Mouse (Mus musculus) embryonic facial prominence, embryonic 14.5 days (tissue): ENCODE results near the gene Bcat1. TPM values are rescaled to one million over a fixed set of nuclear protein-coding genes. Genes with fewer than 3 reads are reported as not detected.

Source experiments
- ATAC-seq: fragments of 200-750 bp; cut with Nextera tagmentation; 2 replicates; pipeline ENCODE4 v1.8.0; 2017; ENCODE audit warnings: low read depth, moderate number of reproducible peaks, moderate TSS enrichment
- DNase-seq: peaks from one replicate; pipeline ENCODE4 v3.0.0-alpha.2; 2015; ENCODE audit warnings: low spot score
- H3K27ac ChIP-seq: fragments of 300-500 bp; sonication (generic); replicated peaks from 2 replicates; pipeline ENCODE4 v1.5.1; 2014; ENCODE audit warnings: low read depth, mild to moderate bottlenecking, low read length, moderate library complexity
- H3K27me3 ChIP-seq: fragments of 300-500 bp; sonication (generic); replicated peaks from 2 replicates; pipeline ENCODE4 v1.6.1; 2014; ENCODE audit warnings: low read length; ENCODE audit not compliant: control insufficient read depth, insufficient read depth
- H3K36me3 ChIP-seq: fragments of 300-500 bp; sonication (generic); 2 replicates; pipeline ENCODE4 v1.6.1; 2014; ENCODE audit warnings: low read length, mixed read lengths; ENCODE audit not compliant: control insufficient read depth, insufficient read depth
- H3K4me1 ChIP-seq: fragments of 300-500 bp; sonication (generic); 2 replicates; pipeline ENCODE4 v1.6.1; 2014; ENCODE audit warnings: antibody characterized with exemption, low read length; ENCODE audit not compliant: control insufficient read depth, insufficient read depth
- H3K4me2 ChIP-seq: fragments of 300-500 bp; sonication (generic); 2 replicates; pipeline ENCODE4 v1.6.1; 2014; ENCODE audit warnings: low read depth, mild to moderate bottlenecking, low read length, moderate library complexity, mixed read lengths
- H3K4me3 ChIP-seq: fragments of 300-500 bp; sonication (generic); 2 replicates; pipeline ENCODE4 v1.5.1; 2014; ENCODE audit warnings: low read depth, mild to moderate bottlenecking, low read length
- H3K9ac ChIP-seq: fragments of 300-500 bp; sonication (generic); 2 replicates; pipeline ENCODE4 v1.6.1; 2014; ENCODE audit warnings: low read depth, mild to moderate bottlenecking, low read length, moderate library complexity, mixed read lengths
- H3K9me3 ChIP-seq: fragments of 300-500 bp; sonication (generic); 2 replicates; pipeline ENCODE4 v1.6.1; 2016; ENCODE audit warnings: low read length; ENCODE audit not compliant: control insufficient read depth
- WGBS: fragments of 180-500 bp; shearing (Covaris S2); extraction: QIAGEN DNeasy Blood & Tissue Kit; methylation state at CpG from one replicate; pipeline ENCODE4 v1.1.7; 2014; 5-methylcytosine and 5-hydroxymethylcytosine counted together
- polyA plus RNA-seq: library from polyadenylated mRNA; unstranded; fragments of >200 nt; fragmentation: Nextera tagmentation; extraction: Ambion mirVana; gene quantifications from 2 replicates; pipeline ENCODE4 v1.2.1, GENCODE M21; 2014

Gene Bcat1
- polyA plus RNA-seq, 1 experiment from 2014 or later, result 34.7 TPM

GRCm38 (mm10) chr6:145037626-145038025 lies 38.4 kb downstream of the Bcat1 start:
- no peak for ATAC-seq
- H3K27me3 ChIP-seq, result no peaks in the 10 kb centered on the region
- no peaks in the 10 kb centered on the region for H3K36me3 ChIP-seq
- H3K27ac ChIP-seq, result no peak overlapping the region
- H3K4me1 ChIP-seq, result no peaks in the 10 kb centered on the region
- no peak overlapping the region for H3K4me2 ChIP-seq
- no peak overlapping the region for H3K9ac ChIP-seq
- no peak overlapping the region for H3K4me3 ChIP-seq
- H3K9me3 ChIP-seq, result no peaks in the 10 kb centered on the region
- no peak for DNase-seq
- 83% methylated on average over 1 of the region's 1 CpGs for WGBS

GRCm38 (mm10) chr6:145035412-145035811 lies 40.6 kb downstream of the Bcat1 start:
- WGBS, result 87% methylated on average over 9 of the region's 9 CpGs
- Histone ChIP-seq H3K4me2 (no peak overlapping the region), H3K36me3 (no peaks in the 10 kb centered on the region; the same call in 1 of the 2 replicates), H3K4me3 (no peak overlapping the region), H3K27me3 (no peaks in the 10 kb centered on the region), H3K4me1 (no peaks in the 10 kb centered on the region), H3K9me3 (no peaks in the 10 kb centered on the region), H3K9ac (no peak overlapping the region), H3K27ac (no peak overlapping the region)
- ATAC-seq (no peak), DNase-seq (no peak)

GRCm38 (mm10) chr6:145030587-145030986 lies 45.4 kb downstream of the Bcat1 start:
- no peaks in the 10 kb centered on the region for H3K27me3 ChIP-seq
- H3K4me3 ChIP-seq, result no peak overlapping the region
- ATAC-seq (no peak), DNase-seq (no peak)
- no peak overlapping the region for H3K27ac ChIP-seq
- H3K4me1 ChIP-seq, result no peaks in the 10 kb centered on the region
- no peak overlapping the region for H3K9ac ChIP-seq
- H3K9me3 ChIP-seq, result no peaks in the 10 kb centered on the region
- no peak overlapping the region for H3K4me2 ChIP-seq
- H3K36me3 ChIP-seq, result no peaks in the 10 kb centered on the region; the same call in 1 of the 2 replicates
- 77% methylated on average over 9 of the region's 9 CpGs for WGBS

- Histone ChIP-seq H3K27ac (no peak overlapping the region), H3K9me3 (0 out of 2 replicates have a peak, but pooled peaks cover 4% of the 10 kb centered on the region), H3K4me1 (no peaks in the 10 kb centered on the region), H3K9ac (no peak overlapping the region), H3K36me3 (no peaks in the 10 kb centered on the region), H3K27me3 (no peaks in the 10 kb centered on the region), H3K4me3 (no peak overlapping the region), H3K4me2 (no peak overlapping the region)
- ATAC-seq (peak; percentile 67; the same call in 1 of the 2 replicates), DNase-seq (peak; percentile 62)
- 84% methylated on average over 8 of the region's 8 CpGs for WGBS
Observed at GRCm38 (mm10) chr6:145023990-145024389, 52.0 kb downstream of the Bcat1 start.

DNA sequence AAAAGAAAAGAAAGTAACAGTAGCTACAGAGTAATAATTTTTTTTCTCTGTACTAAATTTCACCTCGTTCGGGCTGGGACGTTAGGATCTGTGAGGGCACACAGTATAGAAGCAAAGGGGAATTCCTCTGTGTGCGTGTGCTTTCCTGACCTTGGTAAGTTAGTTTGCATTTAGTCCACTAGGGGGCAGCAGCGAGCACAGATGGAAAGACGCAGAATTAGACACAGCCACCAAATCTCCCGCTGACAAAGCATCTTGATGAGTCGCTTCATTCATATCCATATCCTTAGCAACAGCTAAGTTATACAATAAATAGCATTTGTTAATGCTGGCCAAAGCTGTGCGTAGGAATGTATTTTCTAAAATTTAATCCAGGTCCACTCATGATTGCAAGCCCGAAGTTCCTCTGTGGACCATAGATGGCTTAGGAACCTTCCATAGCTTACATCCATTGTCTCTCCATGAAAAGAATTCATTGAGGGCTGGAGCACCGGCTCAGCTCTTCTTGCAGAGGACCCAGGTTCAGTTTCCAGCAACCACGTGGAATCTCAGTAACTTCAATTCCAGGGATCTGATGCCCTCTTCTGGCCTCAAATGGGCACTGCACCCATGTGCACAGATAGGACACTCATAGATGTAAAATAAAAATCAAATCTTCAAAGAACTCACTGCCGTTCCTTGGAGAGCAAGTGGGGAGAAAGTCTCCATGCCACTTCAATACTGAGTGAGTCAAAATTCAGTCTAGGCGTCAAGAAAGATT lies 52.8 kb downstream of the Bcat1 start:
- H3K27ac ChIP-seq, result no peak overlapping the region
- no peak overlapping the region for H3K4me2 ChIP-seq
- H3K4me1 ChIP-seq, result no peaks in the 10 kb centered on the region
- no peaks in the 10 kb centered on the region for H3K27me3 ChIP-seq
- 83% methylated on average over 14 of the region's 14 CpGs for WGBS
- no peak overlapping the region for H3K9ac ChIP-seq
- no peak for DNase-seq
- 0 out of 2 replicates have a peak, but pooled peaks cover 4% of the 10 kb centered on the region for H3K9me3 ChIP-seq
- H3K4me3 ChIP-seq, result no peak overlapping the region
- H3K36me3 ChIP-seq, result no peaks in the 10 kb centered on the region
- ATAC-seq, result no peak

DNA sequence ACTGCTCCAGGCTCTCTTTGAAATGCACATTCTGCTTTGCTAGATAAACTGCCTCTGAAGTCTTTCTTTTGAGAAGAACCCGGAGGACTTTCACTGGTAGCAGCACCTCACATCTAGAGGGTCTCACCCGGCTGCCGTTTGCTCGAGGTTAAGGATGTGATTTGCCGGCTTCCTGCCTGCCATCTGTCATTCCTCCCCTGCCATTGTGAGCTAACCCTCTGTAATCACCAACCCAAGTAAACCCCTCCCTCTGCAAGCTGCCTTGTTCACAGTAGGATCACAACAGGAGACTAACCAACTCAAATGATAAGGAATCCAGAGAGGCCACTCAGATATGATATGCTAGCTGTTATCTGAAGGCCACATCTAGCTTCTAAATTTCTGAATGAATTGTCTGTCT lies 53.6 kb downstream of the Bcat1 start:
- WGBS, result 68% methylated on average over 5 of the region's 5 CpGs

DNA sequence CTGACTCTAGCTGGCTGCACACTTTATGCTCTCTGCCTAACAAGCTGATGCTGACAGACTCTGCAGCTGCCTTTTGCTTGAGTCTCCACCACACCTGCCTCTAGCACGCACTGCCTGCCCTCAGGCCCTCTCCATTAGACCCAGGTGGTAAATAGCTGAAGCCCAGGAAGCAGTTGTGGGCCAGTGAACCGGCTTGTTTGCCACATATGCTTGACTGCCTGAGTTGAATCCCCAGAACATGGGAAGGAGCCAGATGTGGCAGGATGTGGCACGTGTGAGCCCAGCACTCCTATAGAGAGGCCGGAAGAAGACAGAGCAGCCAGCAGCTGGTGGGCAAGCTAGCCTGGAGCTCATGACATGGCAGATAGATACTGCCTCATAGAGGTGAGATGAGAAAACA lies 55.4 kb downstream of the Bcat1 start:
- Histone ChIP-seq H3K9ac (no peak overlapping the region), H3K9me3 (0 out of 2 replicates have a peak, but pooled peaks cover 4% of the 10 kb centered on the region), H3K4me1 (no peaks in the 10 kb centered on the region), H3K4me3 (no peak overlapping the region), H3K27ac (no peak overlapping the region), H3K27me3 (no peaks in the 10 kb centered on the region), H3K36me3 (no peaks in the 10 kb centered on the region), H3K4me2 (no peak overlapping the region)
- DNase-seq (no peak), ATAC-seq (no peak)
- 60% methylated on average over 4 of the region's 4 CpGs for WGBS

More for the DNA sequence above, 53.6 kb downstream of the Bcat1 start:
- ATAC-seq, result no peak
- no peak overlapping the region for H3K4me3 ChIP-seq
- H3K27ac ChIP-seq, result no peak overlapping the region
- H3K4me2 ChIP-seq, result no peak overlapping the region
- DNase-seq, result no peak
- 0 out of 2 replicates have a peak, but pooled peaks cover 4% of the 10 kb centered on the region for H3K9me3 ChIP-seq
- H3K4me1 ChIP-seq, result no peaks in the 10 kb centered on the region
- H3K36me3 ChIP-seq, result no peaks in the 10 kb centered on the region
- H3K27me3 ChIP-seq, result no peaks in the 10 kb centered on the region
- no peak overlapping the region for H3K9ac ChIP-seq

DNA sequence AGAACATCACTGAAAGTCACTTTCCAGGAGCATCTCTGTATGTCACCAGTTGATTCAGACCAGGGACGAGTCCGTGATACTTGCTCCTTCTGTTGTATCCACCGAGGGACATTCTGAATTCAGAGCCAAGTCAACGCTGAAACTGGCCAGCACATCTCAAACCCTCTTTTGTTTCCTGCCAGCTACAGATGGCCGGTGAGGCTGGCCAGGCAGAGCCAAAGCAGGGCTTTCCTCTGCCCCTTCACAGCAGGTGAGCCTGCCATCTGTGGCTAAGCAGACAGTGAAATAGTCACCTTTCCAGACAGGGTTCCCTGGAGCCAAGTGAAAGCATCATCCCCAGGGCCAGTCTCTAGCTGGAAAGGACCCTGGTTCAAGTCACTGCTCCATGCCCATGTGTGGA lies 57.7 kb downstream of the Bcat1 start:
- no peak for DNase-seq
- 91% methylated on average over 5 of the region's 5 CpGs for WGBS

DNA sequence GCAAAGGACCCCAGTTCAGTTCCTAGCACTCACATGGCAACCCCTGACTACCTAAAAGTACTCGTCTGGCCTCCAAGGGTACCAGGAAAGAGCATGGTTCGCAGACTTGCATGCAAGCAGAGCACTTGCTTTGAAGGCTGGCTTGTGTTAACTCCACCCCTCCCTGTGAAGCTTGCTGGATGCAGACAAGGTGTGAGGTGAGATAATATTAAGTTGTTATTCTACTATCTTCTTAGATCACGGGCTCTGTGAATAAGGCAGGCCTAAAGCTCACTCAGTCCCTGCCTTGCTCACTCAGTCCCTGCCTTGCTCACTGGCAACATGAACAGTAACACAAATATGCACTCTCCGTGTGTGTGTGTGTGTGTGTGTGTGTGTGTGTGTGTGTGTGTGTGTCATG lies 58.5 kb downstream of the Bcat1 start:
- ATAC-seq (no peak), DNase-seq (no peak)
- no peak overlapping the region for H3K4me2 ChIP-seq
- WGBS, result 90% methylated on average over 4 of the region's 4 CpGs
- H3K36me3 ChIP-seq, result 0 out of 2 replicates have a peak, but pooled peaks cover 4% of the 10 kb centered on the region
- no peaks in the 10 kb centered on the region for H3K27me3 ChIP-seq
- H3K4me1 ChIP-seq, result no peaks in the 10 kb centered on the region
- no peak overlapping the region for H3K27ac ChIP-seq
- H3K4me3 ChIP-seq, result no peak overlapping the region
- no peaks in the 10 kb centered on the region for H3K9me3 ChIP-seq
- no peak overlapping the region for H3K9ac ChIP-seq

More for the DNA sequence above, 57.7 kb downstream of the Bcat1 start:
- Histone ChIP-seq H3K4me1 (no peaks in the 10 kb centered on the region), H3K36me3 (0 out of 2 replicates have a peak, but pooled peaks cover 4% of the 10 kb centered on the region), H3K27me3 (no peaks in the 10 kb centered on the region), H3K27ac (no peak overlapping the region), H3K9me3 (0 out of 2 replicates have a peak, but pooled peaks cover 3% of the 10 kb centered on the region), H3K4me3 (no peak overlapping the region), H3K4me2 (no peak overlapping the region), H3K9ac (no peak overlapping the region)
- no peak for ATAC-seq
